Mouse (Mus musculus) liver, adult 2 months (tissue): ENCODE measurements at regions not wholly inside any gene's neighbourhood (a gene's known extent, or its start where the extent isn't known, plus 50 kb on each side); places are given as distances from the start of the nearest gene placed in this dataset.
"Not testable (repeated sequence)": the region's sequence is repeated elsewhere in the genome, so short reads cannot be mapped to it uniquely, and the experiment has no call there.

Experiments
- DNase-seq: peaks from one replicate; pipeline ENCODE4 v3.0.0-alpha.2; 2011; ENCODE audit warnings: low read depth, low spot score; ENCODE audit errors: extremely low read depth
- H3K27ac ChIP-seq: fragments of 200-500 bp; replicated peaks from 2 replicates; pipeline ENCODE4 v1.5.1; 2012; ENCODE audit warnings: low read depth, mild to moderate bottlenecking, control low read depth, inconsistent platforms, low read length; ENCODE audit not compliant: insufficient read depth
- H3K27me3 ChIP-seq: fragments of 200-500 bp; 2 replicates; pipeline ENCODE4 v1.6.1; 2012; ENCODE audit warnings: mild to moderate bottlenecking, moderate library complexity, low read length, inconsistent platforms; ENCODE audit not compliant: control insufficient read depth, insufficient read depth
- H3K36me3 ChIP-seq: fragments of 200-500 bp; 2 replicates; pipeline ENCODE4 v1.6.1; 2012; ENCODE audit warnings: low read length, inconsistent platforms; ENCODE audit not compliant: control insufficient read depth, insufficient read depth
- H3K4me1 ChIP-seq: fragments of 200-500 bp; 2 replicates; pipeline ENCODE4 v1.6.1; 2011; ENCODE audit warnings: low read length; ENCODE audit not compliant: control insufficient read depth, insufficient read depth
- H3K4me3 ChIP-seq: fragments of 200-500 bp; 2 replicates; pipeline ENCODE4 v1.5.1; 2011; ENCODE audit warnings: low read depth, mild to moderate bottlenecking, control low read depth, low read length, moderate library complexity; ENCODE audit not compliant: insufficient read depth
- H3K79me2 ChIP-seq: fragments of 200-500 bp; 2 replicates; pipeline ENCODE4 v1.6.1; 2012; ENCODE audit warnings: inconsistent platforms, mild to moderate bottlenecking, low read length, moderate library complexity; ENCODE audit not compliant: control insufficient read depth, insufficient read depth
- H3K9ac ChIP-seq: fragments of 200-500 bp; 2 replicates; pipeline ENCODE4 v1.6.1; 2012; ENCODE audit warnings: low read depth, mild to moderate bottlenecking, control low read depth, inconsistent platforms, low read length
- CTCF ChIP-seq: fragments of 200-500 bp; IDR thresholded peaks from 2 replicates; pipeline ENCODE4 v1.5.1; 2011; ENCODE audit warnings: low read depth, low read length, control low read depth
- POLR2A ChIP-seq: fragments of 200-500 bp; IDR thresholded peaks from 2 replicates; pipeline ENCODE4 v1.6.1; 2011; ENCODE audit warnings: low read length, control low read depth; ENCODE audit not compliant: insufficient read depth; ENCODE audit errors: extremely low read depth
- WGBS: fragments of 180-500 bp; shearing (Covaris S2); methylation state at CpG from one replicate; pipeline ENCODE4 v1.1.7; 2018; 5-methylcytosine and 5-hydroxymethylcytosine counted together

DNA sequence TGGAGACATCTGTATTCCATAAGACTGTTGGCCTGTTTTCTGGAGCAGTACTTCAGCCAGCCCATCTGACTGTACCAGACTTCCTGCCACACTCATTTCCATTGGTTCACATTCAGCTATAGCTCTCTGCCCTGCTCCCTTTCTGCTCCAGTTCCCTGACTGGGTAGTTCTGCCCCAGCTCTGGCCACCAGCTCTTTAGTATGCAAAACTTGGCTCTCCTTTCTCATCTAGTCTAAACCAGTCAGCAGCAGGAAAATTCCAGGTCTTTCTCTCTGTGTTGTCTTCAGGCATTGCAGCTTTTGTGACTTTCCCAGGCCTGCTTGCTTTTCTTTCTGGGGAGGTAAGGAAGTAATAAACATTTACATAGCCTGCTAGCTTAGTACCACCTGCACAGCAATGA is 363.5 kb upstream of the Agtr1b start:
- TF ChIP-seq POLR2A (no peak), CTCF (no peak)
- no peak overlapping the region for H3K4me3 ChIP-seq
- DNase-seq: no peak
- no peak overlapping the region for H3K27ac ChIP-seq
- H3K9ac ChIP-seq: no peak overlapping the region
- no peaks in the 10 kb centered on the region for H3K36me3 ChIP-seq
- no peaks in the 10 kb centered on the region for H3K79me2 ChIP-seq
- H3K4me1 ChIP-seq: no peaks in the 10 kb centered on the region
- H3K27me3 ChIP-seq: no peaks in the 10 kb centered on the region

DNA sequence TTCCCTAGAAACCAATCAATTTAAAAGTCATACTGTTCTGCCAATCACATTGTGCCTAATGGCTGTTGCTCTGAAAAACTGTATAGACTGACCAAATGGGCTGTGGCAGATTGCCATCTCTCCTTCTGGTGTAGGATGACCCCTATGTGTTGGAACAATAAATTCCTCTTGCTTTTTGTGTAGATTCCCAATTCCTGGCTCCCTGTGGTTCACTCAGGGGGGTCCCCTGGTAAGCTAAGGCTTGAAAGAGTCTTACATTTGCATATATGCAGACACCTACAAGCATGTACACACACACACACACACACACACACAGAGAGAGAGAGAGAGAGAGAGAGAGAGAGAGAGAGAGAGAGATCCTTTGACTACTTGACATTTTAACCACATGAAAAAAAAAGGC is 362.8 kb upstream of the Agtr1b start:
- not testable (repeated sequence) for H3K36me3 ChIP-seq, H3K4me3 ChIP-seq, H3K27ac ChIP-seq, H3K4me1 ChIP-seq, H3K27me3 ChIP-seq, H3K79me2 ChIP-seq, DNase-seq, H3K9ac ChIP-seq

DNA sequence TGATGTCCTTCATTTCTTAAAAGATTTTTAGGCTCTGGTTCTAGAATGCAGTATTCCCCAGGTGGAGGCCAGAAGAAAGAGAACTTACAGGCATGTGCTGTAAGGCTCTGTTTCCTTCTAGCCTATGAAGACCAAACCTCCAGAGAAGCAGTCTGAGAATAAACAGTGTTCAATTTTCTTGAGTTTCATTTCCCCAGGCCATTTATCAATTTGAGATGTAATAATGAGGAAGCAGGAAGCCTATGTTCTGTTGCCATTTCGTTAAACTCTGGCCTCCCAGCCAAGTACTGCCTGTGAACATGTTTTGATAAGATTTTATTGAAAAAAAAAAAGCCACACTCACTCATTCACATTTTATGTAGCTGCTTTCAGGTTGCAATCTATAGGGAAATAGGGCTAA is 347.7 kb upstream of the Agtr1b start:
- TF ChIP-seq CTCF (no peak), POLR2A (no peak)
- Histone ChIP-seq H3K4me3 (no peak overlapping the region), H3K36me3 (no peaks in the 10 kb centered on the region), H3K27ac (no peak overlapping the region), H3K9ac (no peak overlapping the region), H3K4me1 (no peaks in the 10 kb centered on the region), H3K27me3 (no peaks in the 10 kb centered on the region), H3K79me2 (no peaks in the 10 kb centered on the region)
- no peak for DNase-seq
- 33% methylated on average over 1 of the region's 1 CpGs for WGBS

GRCm38 (mm10) chr3:20709661-20710060 is 342.7 kb upstream of the Agtr1b start:
- no peak for TF ChIP-seq POLR2A
- no peak for TF ChIP-seq CTCF

DNA sequence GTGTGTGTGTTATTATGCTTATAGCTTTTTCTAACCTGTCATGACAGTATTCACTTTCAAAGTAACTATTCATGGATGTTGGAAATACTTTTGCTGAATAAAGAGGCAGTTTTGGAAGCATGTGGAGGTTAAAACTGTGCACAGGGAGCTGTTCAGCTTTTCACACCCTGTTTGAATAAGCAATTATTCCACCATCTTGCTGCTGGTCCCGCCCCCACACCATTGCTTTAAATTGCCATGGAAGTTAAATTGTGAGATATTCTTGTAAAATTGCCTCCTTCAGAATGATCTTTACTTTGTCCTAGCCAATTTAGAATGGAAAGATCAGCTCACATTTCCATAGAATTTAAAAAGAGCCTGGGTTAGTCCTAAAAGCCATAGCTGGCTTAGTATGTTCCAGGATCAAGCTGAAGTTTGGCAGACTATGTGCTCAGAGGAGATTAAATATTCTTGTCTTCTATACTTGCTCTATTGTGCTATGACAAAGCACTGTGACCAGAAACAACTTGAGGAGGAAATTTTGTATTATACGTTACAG is 328.4 kb upstream of the Agtr1b start:
- H3K79me2 ChIP-seq: no peaks in the 10 kb centered on the region
- 85% methylated on average over 2 of the region's 2 CpGs for WGBS
- no peaks in the 10 kb centered on the region for H3K4me1 ChIP-seq
- H3K27ac ChIP-seq: no peak overlapping the region
- no peaks in the 10 kb centered on the region for H3K36me3 ChIP-seq
- TF ChIP-seq CTCF: no peak
- no peak for DNase-seq
- H3K27me3 ChIP-seq: no peaks in the 10 kb centered on the region
- H3K4me3 ChIP-seq: no peak overlapping the region
- H3K9ac ChIP-seq: no peak overlapping the region

More at GRCm38 (mm10) chr3:20709661-20710060, 342.7 kb upstream of the Agtr1b start:
- H3K27ac ChIP-seq: no peak overlapping the region
- H3K79me2 ChIP-seq: no peaks in the 10 kb centered on the region
- no peaks in the 10 kb centered on the region for H3K4me1 ChIP-seq
- H3K9ac ChIP-seq: no peak overlapping the region
- 46% methylated on average over 2 of the region's 2 CpGs for WGBS
- H3K36me3 ChIP-seq: no peaks in the 10 kb centered on the region
- peak; percentile 17 for DNase-seq
- H3K4me3 ChIP-seq: no peak overlapping the region
- no peaks in the 10 kb centered on the region for H3K27me3 ChIP-seq

GRCm38 (mm10) chr3:20680944-20681494 is 314.0 kb upstream of the Agtr1b start:
- no peak overlapping the region for H3K27ac ChIP-seq
- no peaks in the 10 kb centered on the region for H3K27me3 ChIP-seq
- H3K4me3 ChIP-seq: no peak overlapping the region
- whole genome bisulfite sequencing: 49% methylated on average over 6 of the region's 6 CpGs
- no peaks in the 10 kb centered on the region for H3K36me3 ChIP-seq
- no peak overlapping the region for H3K9ac ChIP-seq
- TF ChIP-seq POLR2A (no peak), CTCF (no peak)
- DNase-seq: peak; percentile 3
- no peaks in the 10 kb centered on the region for H3K79me2 ChIP-seq
- H3K4me1 ChIP-seq: no peaks in the 10 kb centered on the region
